Mouse (Mus musculus): ENCODE data around the gene 9130023H24Rik.

Gene 9130023H24Rik

GRCm38 (mm10) chr7:128237927-128238778, at the start of gene 9130023H24Rik:
Gene 9130023H24Rik, minus strand, starts transcription at chr7:128238031.
- peak; percentile 99 for DNase-seq

- DNase-seq = no peak
Observed at GRCm38 (mm10) chr7:128285060-128285459, 47.2 kb upstream of the 9130023H24Rik start.

GRCm38 (mm10) chr7:128284047-128284446, 46.2 kb upstream of the 9130023H24Rik start:
- DNase-seq = no peak

- DNase-seq = peak; percentile 19
Observed at GRCm38 (mm10) chr7:128282532-128283244, 44.9 kb upstream of the 9130023H24Rik start.

- DNase-seq = no peak
Observed at GRCm38 (mm10) chr7:128281765-128282164, 43.9 kb upstream of the 9130023H24Rik start.

GRCm38 (mm10) chr7:128279750-128280149, 41.9 kb upstream of the 9130023H24Rik start:
- no peak for DNase-seq

- no peak for DNase-seq
Observed at GRCm38 (mm10) chr7:128276051-128276450, 38.2 kb upstream of the 9130023H24Rik start.

GRCm38 (mm10) chr7:128271496-128271895, 33.7 kb upstream of the 9130023H24Rik start:
- DNase-seq = no peak

GRCm38 (mm10) chr7:128270431-128270850, 32.6 kb upstream of the 9130023H24Rik start:
- no peak for DNase-seq

- DNase-seq = no peak
Observed at GRCm38 (mm10) chr7:128267813-128268212, 30.0 kb upstream of the 9130023H24Rik start.

- no peak for DNase-seq
Observed at GRCm38 (mm10) chr7:128267391-128267790, 29.6 kb upstream of the 9130023H24Rik start.

- DNase-seq = no peak
Observed at GRCm38 (mm10) chr7:128266056-128266455, 28.2 kb upstream of the 9130023H24Rik start.

- no peak for DNase-seq
Observed at GRCm38 (mm10) chr7:128265411-128265810, 27.6 kb upstream of the 9130023H24Rik start, which contains the start of gene Slc5a2. Gene Slc5a2, plus strand, starts transcription at chr7:128265657.

GRCm38 (mm10) chr7:128256783-128257334, 19.0 kb upstream of the 9130023H24Rik start:
- no peak for DNase-seq

- no peak for DNase-seq
Observed at GRCm38 (mm10) chr7:128255757-128256156, 17.9 kb upstream of the 9130023H24Rik start.

- DNase-seq = no peak
Observed at GRCm38 (mm10) chr7:128254978-128255377, 17.1 kb upstream of the 9130023H24Rik start.

GRCm38 (mm10) chr7:128252609-128253008, 14.8 kb upstream of the 9130023H24Rik start:
- peak; percentile 77 for DNase-seq

- DNase-seq = no peak
Observed at GRCm38 (mm10) chr7:128251946-128252345, 14.1 kb upstream of the 9130023H24Rik start.

GRCm38 (mm10) chr7:128249998-128250397, 12.2 kb upstream of the 9130023H24Rik start:
- DNase-seq = no peak

- DNase-seq = no peak
Observed at GRCm38 (mm10) chr7:128248081-128249042, 10.5 kb upstream of the 9130023H24Rik start.

GRCm38 (mm10) chr7:128247443-128247842, 9.6 kb upstream of the 9130023H24Rik start:
- peak; percentile 90 for DNase-seq

All from retina, postnatal 1 day (tissue).